Mouse (Mus musculus): ENCODE data around the gene Bpnt1.

GRCm38 (mm10) chr1:185292646-185293360 lies 39.1 kb upstream of the Bpnt1 start:
- TF ChIP-seq CTCF (IDR thresholded peaks at IDR 0.05; ENCODE audit: low read depth) (no peak), EP300 (IDR thresholded peaks at IDR 0.05; ENCODE audit: low read depth) (no peak)

Data from heart, postnatal 0 days (tissue).